Mouse (Mus musculus): Measurements from ENCODE around the gene Fthl17e. TPM values are rescaled to one million over a fixed set of nuclear protein-coding genes. Genes with fewer than 3 reads are reported as not detected.
"Not testable (repeated sequence)": the region's sequence is repeated elsewhere in the genome, so short reads cannot be mapped to it uniquely, and the experiment has no call there.

Gene Fthl17e
- not detected in 2 replicates for polyA plus RNA-seq (2014; fragmentation: Nextera tagmentation; extraction: Ambion mirVana)

- not testable (repeated sequence) for H3K27me3 ChIP-seq (replicated peaks; ENCODE audit: control insufficient read depth, insufficient read depth, low read length); H3K9me3 ChIP-seq (ENCODE audit: control insufficient read depth, low read length); H3K4me1 ChIP-seq (replicated peaks; ENCODE audit: control insufficient read depth, insufficient read depth, low read length); H3K9ac ChIP-seq (ENCODE audit: low read length); DNase-seq (ENCODE audit: low spot score); ATAC-seq (replicated peaks; ENCODE audit: low FRiP score, low TSS enrichment, low read depth); H3K4me2 ChIP-seq (ENCODE audit: low read length); H3K4me3 ChIP-seq (ENCODE audit: low read depth, low read length); H3K27ac ChIP-seq (ENCODE audit: low read depth); H3K36me3 ChIP-seq (ENCODE audit: control insufficient read depth, insufficient read depth, low read length)
- WGBS, result 100% methylated on average over 1 of the region's 10 CpGs
Observed at GRCm38 (mm10) chrX:9033193-9033592, at the start of gene Fthl17e. TSS of gene Fthl17e (plus strand) at chrX:9033493.

DNA sequence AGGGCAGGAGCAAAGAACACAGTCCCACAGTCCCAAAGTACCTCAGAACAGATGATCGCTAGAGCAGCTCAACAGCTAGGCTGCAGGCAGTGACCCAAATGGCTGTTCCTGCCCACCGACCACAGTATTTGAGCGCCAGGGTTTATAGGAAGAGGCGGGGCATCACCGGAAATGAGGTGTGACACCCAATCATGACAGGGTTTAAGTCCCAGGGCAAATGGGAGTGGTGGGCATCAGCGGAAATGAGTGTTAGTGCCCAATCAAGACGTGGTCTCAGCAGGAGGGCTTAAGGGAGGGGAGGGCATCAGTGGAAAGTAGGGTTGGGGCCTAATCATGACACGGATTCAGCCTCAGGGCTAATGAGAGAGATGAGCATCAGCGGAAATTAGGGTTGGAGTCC lies 46.6 kb upstream of the Fthl17e start, which contains the start of gene Fthl17d:
Gene Fthl17d (minus strand): TSS at position 101 of the 400 bp plus-strand sequence.
- H3K27me3 ChIP-seq (replicated peaks; ENCODE audit: control insufficient read depth, insufficient read depth, low read length); H3K36me3 ChIP-seq (ENCODE audit: control insufficient read depth, insufficient read depth, low read length); H3K9me3 ChIP-seq (ENCODE audit: control insufficient read depth, low read length); ATAC-seq (replicated peaks; ENCODE audit: low FRiP score, low TSS enrichment, low read depth); DNase-seq (ENCODE audit: low spot score); H3K9ac ChIP-seq (ENCODE audit: low read length); H3K27ac ChIP-seq (ENCODE audit: low read depth); H3K4me2 ChIP-seq (ENCODE audit: low read length); H3K4me1 ChIP-seq (replicated peaks; ENCODE audit: control insufficient read depth, insufficient read depth, low read length); H3K4me3 ChIP-seq (ENCODE audit: low read depth, low read length): not testable (repeated sequence)
- no CpG with 5 or more reads among the region's 9 CpGs for WGBS

GRCm38 (mm10) chrX:9016079-9016478 lies 17.2 kb upstream of the Fthl17e start:
- Histone ChIP-seq H3K27ac (ENCODE audit: low read depth) (no peak overlapping the region), H3K4me1 (replicated peaks; ENCODE audit: control insufficient read depth, insufficient read depth, low read length) (no peaks in the 10 kb centered on the region), H3K27me3 (replicated peaks; ENCODE audit: control insufficient read depth, insufficient read depth, low read length) (no peaks in the 10 kb centered on the region), H3K9ac (ENCODE audit: low read length) (no peak overlapping the region), H3K4me3 (ENCODE audit: low read depth, low read length) (no peak overlapping the region), H3K9me3 (ENCODE audit: control insufficient read depth, low read length) (no peaks in the 10 kb centered on the region), H3K4me2 (ENCODE audit: low read length) (no peak overlapping the region), H3K36me3 (ENCODE audit: control insufficient read depth, insufficient read depth, low read length) (no peaks in the 10 kb centered on the region)
- DNase-seq (ENCODE audit: low spot score) (no peak), ATAC-seq (replicated peaks; ENCODE audit: low FRiP score, low TSS enrichment, low read depth) (no peak)
- 60% methylated on average over 1 of the region's 1 CpGs for WGBS

DNA sequence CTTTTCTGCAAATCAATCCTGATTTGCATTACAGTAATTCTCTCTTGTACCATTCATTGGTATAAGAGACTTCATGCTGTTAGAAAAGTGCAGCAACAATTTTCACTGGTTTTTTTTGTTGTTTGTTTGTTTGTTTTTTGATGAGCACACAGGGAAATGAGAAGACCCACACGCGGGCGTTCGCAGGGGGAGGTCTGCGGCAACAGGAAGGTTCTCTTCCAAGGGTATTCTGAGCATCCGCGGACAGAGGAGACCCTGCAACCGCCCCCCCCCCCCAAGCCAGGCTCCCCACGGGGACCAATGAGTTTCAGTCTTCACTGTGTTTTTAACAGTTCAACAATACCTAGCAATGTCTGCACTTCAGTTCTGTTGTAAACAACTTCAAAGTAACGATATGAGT lies 13.8 kb upstream of the Fthl17e start:
- DNase-seq (ENCODE audit: low spot score) (no peak), ATAC-seq (replicated peaks; ENCODE audit: low FRiP score, low TSS enrichment, low read depth) (no peak)
- Histone ChIP-seq H3K9me3 (ENCODE audit: control insufficient read depth, low read length) (no peaks in the 10 kb centered on the region), H3K4me2 (ENCODE audit: low read length) (no peak overlapping the region), H3K27me3 (replicated peaks; ENCODE audit: control insufficient read depth, insufficient read depth, low read length) (no peaks in the 10 kb centered on the region), H3K4me3 (ENCODE audit: low read depth, low read length) (no peak overlapping the region), H3K36me3 (ENCODE audit: control insufficient read depth, insufficient read depth, low read length) (no peaks in the 10 kb centered on the region), H3K9ac (ENCODE audit: low read length) (no peak overlapping the region), H3K27ac (ENCODE audit: low read depth) (no peak overlapping the region), H3K4me1 (replicated peaks; ENCODE audit: control insufficient read depth, insufficient read depth, low read length) (no peaks in the 10 kb centered on the region)
- 61% methylated on average over 10 of the region's 10 CpGs for WGBS

DNA sequence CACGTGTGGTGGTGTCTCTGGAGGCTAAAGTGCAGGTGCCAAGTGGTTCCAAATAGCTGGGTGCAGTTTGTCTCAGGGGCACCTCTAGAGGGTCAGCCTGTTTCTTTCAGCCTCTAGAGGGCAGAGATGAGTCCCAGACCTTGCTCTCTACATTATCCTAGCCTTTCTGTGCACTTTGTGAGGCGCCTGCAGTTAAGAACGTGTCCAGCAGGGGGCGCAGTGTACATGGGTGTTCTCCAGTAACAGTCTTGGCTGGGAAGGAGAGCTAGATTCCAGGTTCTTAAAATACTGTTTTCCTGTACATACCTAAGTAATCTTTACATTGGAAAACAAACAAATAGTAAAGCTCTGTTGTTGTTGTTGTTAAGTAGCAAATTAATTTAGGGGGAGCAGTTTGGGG lies 8.3 kb downstream of the Fthl17e start:
- H3K4me1 ChIP-seq (replicated peaks; ENCODE audit: control insufficient read depth, insufficient read depth, low read length); H3K9me3 ChIP-seq (ENCODE audit: control insufficient read depth, low read length); ATAC-seq (replicated peaks; ENCODE audit: low FRiP score, low TSS enrichment, low read depth); H3K36me3 ChIP-seq (ENCODE audit: control insufficient read depth, insufficient read depth, low read length); H3K4me3 ChIP-seq (ENCODE audit: low read depth, low read length); H3K9ac ChIP-seq (ENCODE audit: low read length); H3K27me3 ChIP-seq (replicated peaks; ENCODE audit: control insufficient read depth, insufficient read depth, low read length); H3K4me2 ChIP-seq (ENCODE audit: low read length); DNase-seq (ENCODE audit: low spot score); H3K27ac ChIP-seq (ENCODE audit: low read depth): not testable (repeated sequence)
- WGBS, result 43% methylated on average over 2 of the region's 4 CpGs

DNA sequence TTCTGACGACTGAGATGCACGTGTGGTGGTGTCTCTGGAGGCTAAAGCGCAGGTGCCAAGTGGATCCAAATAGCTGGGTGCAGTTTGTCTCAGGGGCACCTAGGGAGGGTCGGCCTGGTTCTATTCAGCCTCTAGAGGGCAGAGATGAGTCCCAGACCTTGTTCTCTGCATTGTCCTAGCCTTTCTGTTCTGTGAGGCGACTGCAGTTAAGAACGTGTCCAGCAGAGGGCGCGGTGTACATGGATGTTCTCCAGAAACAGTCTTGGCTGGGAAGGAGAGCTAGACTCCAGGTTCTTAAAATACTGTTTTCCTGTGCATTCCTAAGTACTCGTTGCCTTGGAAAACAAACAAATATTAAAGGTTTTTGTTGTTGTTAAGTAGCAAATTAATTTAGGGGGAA lies 27.7 kb downstream of the Fthl17e start:
- DNase-seq (ENCODE audit: low spot score); H3K9me3 ChIP-seq (ENCODE audit: control insufficient read depth, low read length); H3K27ac ChIP-seq (ENCODE audit: low read depth); H3K36me3 ChIP-seq (ENCODE audit: control insufficient read depth, insufficient read depth, low read length); ATAC-seq (replicated peaks; ENCODE audit: low FRiP score, low TSS enrichment, low read depth); H3K4me2 ChIP-seq (ENCODE audit: low read length); H3K4me3 ChIP-seq (ENCODE audit: low read depth, low read length); H3K9ac ChIP-seq (ENCODE audit: low read length); H3K4me1 ChIP-seq (replicated peaks; ENCODE audit: control insufficient read depth, insufficient read depth, low read length); H3K27me3 ChIP-seq (replicated peaks; ENCODE audit: control insufficient read depth, insufficient read depth, low read length): not testable (repeated sequence)
- 15% methylated on average over 5 of the region's 9 CpGs for WGBS

DNA sequence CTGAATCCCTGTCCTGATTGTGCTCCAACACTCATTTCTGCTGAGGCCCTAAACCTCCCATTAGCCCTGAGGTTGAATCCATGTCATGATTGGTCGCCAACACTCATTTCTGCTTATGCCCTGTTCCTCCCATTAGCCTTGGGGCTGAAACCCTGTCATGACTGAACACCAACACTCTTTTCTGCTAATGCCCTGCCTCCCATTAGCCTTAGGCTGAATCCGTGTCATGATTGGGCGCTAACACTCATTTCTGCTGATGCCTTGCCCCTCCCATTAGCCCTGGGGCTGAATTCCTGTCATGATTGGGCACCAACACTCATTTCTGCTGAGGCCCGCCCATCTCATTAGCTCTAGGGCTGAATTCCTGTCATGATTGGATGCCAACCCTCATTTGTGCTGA lies 28.8 kb downstream of the Fthl17e start:
- DNase-seq (ENCODE audit: low spot score) (no peak), ATAC-seq (replicated peaks; ENCODE audit: low FRiP score, low TSS enrichment, low read depth) (no peak)
- WGBS, result 90% methylated on average over 4 of the region's 4 CpGs
- H3K4me3 ChIP-seq (ENCODE audit: low read depth, low read length), result no peak overlapping the region
- no peaks in the 10 kb centered on the region for H3K9me3 ChIP-seq (ENCODE audit: control insufficient read depth, low read length)
- no peaks in the 10 kb centered on the region for H3K36me3 ChIP-seq (ENCODE audit: control insufficient read depth, insufficient read depth, low read length)
- no peaks in the 10 kb centered on the region for H3K27me3 ChIP-seq (replicated peaks; ENCODE audit: control insufficient read depth, insufficient read depth, low read length)
- H3K27ac ChIP-seq (ENCODE audit: low read depth), result no peak overlapping the region
- no peak overlapping the region for H3K4me2 ChIP-seq (ENCODE audit: low read length)
- H3K4me1 ChIP-seq (replicated peaks; ENCODE audit: control insufficient read depth, insufficient read depth, low read length), result no peaks in the 10 kb centered on the region
- H3K9ac ChIP-seq (ENCODE audit: low read length), result no peak overlapping the region

DNA sequence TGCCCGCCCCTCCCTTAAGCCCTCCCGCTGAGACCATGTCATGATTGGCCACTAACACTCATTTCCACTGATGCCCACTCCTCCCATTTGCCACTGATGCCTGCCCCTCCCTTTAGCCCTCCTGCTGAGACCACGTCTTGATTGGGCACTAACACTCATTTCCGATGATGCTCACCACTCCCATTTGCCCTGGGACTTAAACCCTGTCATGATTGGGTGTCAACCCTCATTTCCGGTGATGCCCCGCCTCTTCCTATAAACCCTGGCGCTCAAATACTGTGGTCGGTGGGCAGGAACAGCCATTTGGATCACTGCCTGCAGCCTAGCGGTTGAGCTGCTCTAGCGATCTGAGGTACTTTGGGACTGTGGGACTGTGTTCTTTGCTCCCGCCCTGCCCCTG lies 29.4 kb downstream of the Fthl17e start, which contains the start of gene Fthl17f:
Gene Fthl17f (plus strand): TSS at position 301 of the 400 bp plus-strand sequence.
- DNase-seq (ENCODE audit: low spot score); H3K9ac ChIP-seq (ENCODE audit: low read length); H3K4me1 ChIP-seq (replicated peaks; ENCODE audit: control insufficient read depth, insufficient read depth, low read length); H3K27me3 ChIP-seq (replicated peaks; ENCODE audit: control insufficient read depth, insufficient read depth, low read length); H3K27ac ChIP-seq (ENCODE audit: low read depth); H3K36me3 ChIP-seq (ENCODE audit: control insufficient read depth, insufficient read depth, low read length); H3K4me2 ChIP-seq (ENCODE audit: low read length); ATAC-seq (replicated peaks; ENCODE audit: low FRiP score, low TSS enrichment, low read depth); H3K9me3 ChIP-seq (ENCODE audit: control insufficient read depth, low read length); H3K4me3 ChIP-seq (ENCODE audit: low read depth, low read length): not testable (repeated sequence)
- WGBS, result 90% methylated on average over 11 of the region's 11 CpGs

DNA sequence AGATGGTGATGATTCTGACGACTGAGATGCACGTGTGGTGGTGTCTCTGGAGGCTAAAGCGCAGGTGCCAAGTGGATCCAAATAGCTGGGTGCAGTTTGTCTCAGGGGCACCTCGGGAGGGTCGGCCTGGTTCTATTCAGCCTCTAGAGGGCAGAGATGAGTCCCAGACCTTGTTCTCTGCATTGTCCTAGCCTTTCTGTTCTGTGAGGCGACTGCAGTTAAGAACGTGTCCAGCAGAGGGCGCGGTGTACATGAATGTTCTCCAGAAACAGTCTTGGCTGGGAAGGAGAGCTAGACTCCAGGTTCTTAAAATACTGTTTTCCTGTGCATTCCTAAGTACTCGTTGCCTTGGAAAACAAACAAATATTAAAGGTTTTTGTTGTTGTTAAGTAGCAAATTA lies 44.4 kb downstream of the Fthl17e start:
- ATAC-seq (replicated peaks; ENCODE audit: low FRiP score, low TSS enrichment, low read depth); H3K4me2 ChIP-seq (ENCODE audit: low read length); H3K9ac ChIP-seq (ENCODE audit: low read length); H3K4me1 ChIP-seq (replicated peaks; ENCODE audit: control insufficient read depth, insufficient read depth, low read length); H3K4me3 ChIP-seq (ENCODE audit: low read depth, low read length); H3K27ac ChIP-seq (ENCODE audit: low read depth); H3K36me3 ChIP-seq (ENCODE audit: control insufficient read depth, insufficient read depth, low read length); H3K9me3 ChIP-seq (ENCODE audit: control insufficient read depth, low read length); DNase-seq (ENCODE audit: low spot score); H3K27me3 ChIP-seq (replicated peaks; ENCODE audit: control insufficient read depth, insufficient read depth, low read length): not testable (repeated sequence)
- 13% methylated on average over 7 of the region's 10 CpGs for WGBS

All from intestine, embryonic 14.5 days (tissue).